Mouse (Mus musculus): ENCODE data around the gene Tmcc1. TPM values are rescaled to one million over a fixed set of nuclear protein-coding genes. Genes with fewer than 3 reads are reported as not detected.
"Not testable (repeated sequence)": the region's sequence is repeated elsewhere in the genome, so short reads cannot be mapped to it uniquely, and the experiment has no call there.

Tmcc1 gene
- polyA plus RNA-seq, 1 experiment: 11.3 TPM

GRCm38 (mm10) chr6:116063516-116063915, 129.8 kb downstream of the Tmcc1 start:
- Histone ChIP-seq H3ac (ENCODE audit: control insufficient read depth, insufficient read length, low read depth) (no peak overlapping the region), H3K27me3 (ENCODE audit: control insufficient read depth, insufficient read depth, insufficient read length) (no peaks in the 10 kb centered on the region), H3K4me3 (ENCODE audit: insufficient read depth, poor library complexity, severe bottlenecking) (no peak overlapping the region), H3K79me2 (ENCODE audit: control insufficient read depth, insufficient read depth) (no peaks in the 10 kb centered on the region), H3K79me3 (ENCODE audit: low read depth) (no peaks in the 10 kb centered on the region), H3K36me3 (ENCODE audit: control insufficient read depth, insufficient read depth) (no peaks in the 10 kb centered on the region)
- no peak for TF ChIP-seq CEBPB (IDR thresholded peaks at IDR 0.05; ENCODE audit: low read depth)
- no peak for TF ChIP-seq MYOD1 (IDR thresholded peaks at IDR 0.05; ENCODE audit: control insufficient read depth, insufficient read length, low read depth)
- no peak for TF ChIP-seq MYOG (IDR thresholded peaks at IDR 0.05; ENCODE audit: control insufficient read depth, extremely low read depth, insufficient read length)
- no peak for TF ChIP-seq FOSL1 (IDR thresholded peaks at IDR 0.05; ENCODE audit: insufficient read depth, low read length, poor library complexity, severe bottlenecking)
- no peak for TF ChIP-seq CTCF (IDR thresholded peaks at IDR 0.05; ENCODE audit: control insufficient read depth, insufficient read depth, insufficient read length)
- no peak for TF ChIP-seq MAX (IDR thresholded peaks at IDR 0.05)
- no peak for TF ChIP-seq USF1 (IDR thresholded peaks at IDR 0.05; ENCODE audit: low read depth)

- not testable (repeated sequence) for H3K27me3 ChIP-seq (ENCODE audit: control insufficient read depth, insufficient read depth, insufficient read length); H3K79me2 ChIP-seq (ENCODE audit: control insufficient read depth, insufficient read depth); H3K4me3 ChIP-seq (ENCODE audit: insufficient read depth, poor library complexity, severe bottlenecking); H3ac ChIP-seq (ENCODE audit: control insufficient read depth, insufficient read length, low read depth); H3K36me3 ChIP-seq (ENCODE audit: control insufficient read depth, insufficient read depth); H3K79me3 ChIP-seq (ENCODE audit: low read depth)
Measured at GRCm38 (mm10) chr6:116059542-116059941, 133.7 kb downstream of the Tmcc1 start.

GRCm38 (mm10) chr6:116058541-116059300, 134.6 kb downstream of the Tmcc1 start:
- Histone ChIP-seq H3ac (ENCODE audit: control insufficient read depth, insufficient read length, low read depth) (no peak overlapping the region), H3K79me2 (ENCODE audit: control insufficient read depth, insufficient read depth) (peaks cover 5% of the 10 kb centered on the region), H3K27me3 (ENCODE audit: control insufficient read depth, insufficient read depth, insufficient read length) (no peaks in the 10 kb centered on the region), H3K4me3 (ENCODE audit: insufficient read depth, poor library complexity, severe bottlenecking) (no peak overlapping the region), H3K79me3 (ENCODE audit: low read depth) (no peaks in the 10 kb centered on the region), H3K36me3 (ENCODE audit: control insufficient read depth, insufficient read depth) (no peaks in the 10 kb centered on the region)
- no peak for TF ChIP-seq CEBPB (IDR thresholded peaks at IDR 0.05; ENCODE audit: low read depth)
- no peak for TF ChIP-seq CTCF (IDR thresholded peaks at IDR 0.05; ENCODE audit: control insufficient read depth, insufficient read depth, insufficient read length)
- TF ChIP-seq MAX (IDR thresholded peaks at IDR 0.05): no peak
- TF ChIP-seq MYOG (IDR thresholded peaks at IDR 0.05; ENCODE audit: control insufficient read depth, extremely low read depth, insufficient read length): no peak
- TF ChIP-seq MYOD1 (IDR thresholded peaks at IDR 0.05; ENCODE audit: control insufficient read depth, insufficient read length, low read depth): no peak
- TF ChIP-seq FOSL1 (IDR thresholded peaks at IDR 0.05; ENCODE audit: insufficient read depth, low read length, poor library complexity, severe bottlenecking): no peak
- no peak for TF ChIP-seq USF1 (IDR thresholded peaks at IDR 0.05; ENCODE audit: low read depth)

GRCm38 (mm10) chr6:116056676-116057264, 136.5 kb downstream of the Tmcc1 start:
- Histone ChIP-seq H3K79me2 (ENCODE audit: control insufficient read depth, insufficient read depth) (peaks cover 5% of the 10 kb centered on the region), H3K27me3 (ENCODE audit: control insufficient read depth, insufficient read depth, insufficient read length) (no peaks in the 10 kb centered on the region), H3K36me3 (ENCODE audit: control insufficient read depth, insufficient read depth) (no peaks in the 10 kb centered on the region), H3K4me3 (ENCODE audit: insufficient read depth, poor library complexity, severe bottlenecking) (no peak overlapping the region), H3K79me3 (ENCODE audit: low read depth) (no peaks in the 10 kb centered on the region), H3ac (ENCODE audit: control insufficient read depth, insufficient read length, low read depth) (no peak overlapping the region)
- no peak for TF ChIP-seq FOSL1 (IDR thresholded peaks at IDR 0.05; ENCODE audit: insufficient read depth, low read length, poor library complexity, severe bottlenecking)
- no peak for TF ChIP-seq MYOG (IDR thresholded peaks at IDR 0.05; ENCODE audit: control insufficient read depth, extremely low read depth, insufficient read length)
- TF ChIP-seq CTCF (IDR thresholded peaks at IDR 0.05; ENCODE audit: control insufficient read depth, insufficient read depth, insufficient read length): no peak

- H3K79me3 ChIP-seq (ENCODE audit: low read depth): no peaks in the 10 kb centered on the region
- TF ChIP-seq MYOD1 (IDR thresholded peaks at IDR 0.05; ENCODE audit: control insufficient read depth, insufficient read length, low read depth): no peak
- peaks cover 5% of the 10 kb centered on the region for H3K79me2 ChIP-seq (ENCODE audit: control insufficient read depth, insufficient read depth)
- H3K36me3 ChIP-seq (ENCODE audit: control insufficient read depth, insufficient read depth): no peaks in the 10 kb centered on the region
- no peak overlapping the region for H3K4me3 ChIP-seq (ENCODE audit: insufficient read depth, poor library complexity, severe bottlenecking)
- H3K27me3 ChIP-seq (ENCODE audit: control insufficient read depth, insufficient read depth, insufficient read length): no peaks in the 10 kb centered on the region
- H3ac ChIP-seq (ENCODE audit: control insufficient read depth, insufficient read length, low read depth): no peak overlapping the region
Measured at GRCm38 (mm10) chr6:116055766-116056165, 137.5 kb downstream of the Tmcc1 start.

- Histone ChIP-seq H3K27me3 (ENCODE audit: control insufficient read depth, insufficient read depth, insufficient read length) (no peaks in the 10 kb centered on the region), H3ac (ENCODE audit: control insufficient read depth, insufficient read length, low read depth) (no peak overlapping the region), H3K36me3 (ENCODE audit: control insufficient read depth, insufficient read depth) (no peaks in the 10 kb centered on the region), H3K79me2 (ENCODE audit: control insufficient read depth, insufficient read depth) (peaks cover 5% of the 10 kb centered on the region), H3K4me3 (ENCODE audit: insufficient read depth, poor library complexity, severe bottlenecking) (no peak overlapping the region), H3K79me3 (ENCODE audit: low read depth) (no peaks in the 10 kb centered on the region)
- TF ChIP-seq MYOG (IDR thresholded peaks at IDR 0.05; ENCODE audit: control insufficient read depth, extremely low read depth, insufficient read length) (no peak), USF1 (IDR thresholded peaks at IDR 0.05; ENCODE audit: low read depth) (no peak), CEBPB (IDR thresholded peaks at IDR 0.05; ENCODE audit: low read depth) (no peak), MYOD1 (IDR thresholded peaks at IDR 0.05; ENCODE audit: control insufficient read depth, insufficient read length, low read depth) (peak; percentile 7)
Measured at GRCm38 (mm10) chr6:116055001-116055471, 138.2 kb downstream of the Tmcc1 start.

All from C2C12 (cell line).